Mouse (Mus musculus) neural tube, embryonic 13.5 days (tissue): Measurements from ENCODE around the gene Il1a. TPM values are rescaled to one million over a fixed set of nuclear protein-coding genes. Genes with fewer than 3 reads are reported as not detected.

Experiments
- ATAC-seq: fragments of 200-750 bp; cut with Nextera tagmentation; 2 replicates; pipeline ENCODE4 v1.8.0; 2017; ENCODE audit warnings: low read depth, mild to moderate bottlenecking, moderate TSS enrichment, moderate library complexity
- H3K27ac ChIP-seq: fragments of 300-500 bp; sonication (generic); replicated peaks from 2 replicates; pipeline ENCODE4 v1.5.1; 2015; ENCODE audit warnings: moderate library complexity, mild to moderate bottlenecking, inconsistent platforms
- H3K27me3 ChIP-seq: fragments of 300-500 bp; sonication (generic); 2 replicates; pipeline ENCODE4 v1.6.1; 2015; ENCODE audit warnings: mild to moderate bottlenecking, inconsistent platforms
- H3K36me3 ChIP-seq: fragments of 300-500 bp; sonication (generic); 2 replicates; pipeline ENCODE4 v1.6.1; 2015; ENCODE audit warnings: mild to moderate bottlenecking, inconsistent platforms
- H3K4me1 ChIP-seq: fragments of 300-500 bp; sonication (generic); replicated peaks from 2 replicates; pipeline ENCODE4 v1.6.1; 2015; ENCODE audit warnings: inconsistent platforms
- H3K4me2 ChIP-seq: fragments of 300-500 bp; sonication (generic); 2 replicates; pipeline ENCODE4 v1.6.1; 2015; ENCODE audit warnings: inconsistent platforms, mild to moderate bottlenecking, moderate library complexity
- H3K4me3 ChIP-seq: fragments of 300-500 bp; sonication (generic); 2 replicates; pipeline ENCODE4 v1.5.1; 2015; ENCODE audit warnings: mild to moderate bottlenecking, inconsistent platforms
- H3K9ac ChIP-seq: fragments of 300-500 bp; sonication (generic); 2 replicates; pipeline ENCODE4 v1.6.1; 2015; ENCODE audit warnings: moderate library complexity, mild to moderate bottlenecking, inconsistent platforms
- H3K9me3 ChIP-seq: fragments of 300-500 bp; sonication (generic); 2 replicates; pipeline ENCODE4 v1.6.1; 2016; ENCODE audit warnings: inconsistent platforms
- WGBS: fragments of 180-500 bp; shearing (Covaris S2); methylation state at CpG from one replicate; pipeline ENCODE4 v1.1.7; 2015; 5-methylcytosine and 5-hydroxymethylcytosine counted together
- polyA plus RNA-seq: library from polyadenylated mRNA; unstranded; fragments of >200 nt; fragmentation: Nextera tagmentation; extraction: Ambion mirVana; gene quantifications from 2 replicates; pipeline ENCODE4 v1.2.1, GENCODE M21; 2015

The Il1a gene
- 0.31 and 0.44 TPM in 2 replicates for polyA plus RNA-seq

DNA sequence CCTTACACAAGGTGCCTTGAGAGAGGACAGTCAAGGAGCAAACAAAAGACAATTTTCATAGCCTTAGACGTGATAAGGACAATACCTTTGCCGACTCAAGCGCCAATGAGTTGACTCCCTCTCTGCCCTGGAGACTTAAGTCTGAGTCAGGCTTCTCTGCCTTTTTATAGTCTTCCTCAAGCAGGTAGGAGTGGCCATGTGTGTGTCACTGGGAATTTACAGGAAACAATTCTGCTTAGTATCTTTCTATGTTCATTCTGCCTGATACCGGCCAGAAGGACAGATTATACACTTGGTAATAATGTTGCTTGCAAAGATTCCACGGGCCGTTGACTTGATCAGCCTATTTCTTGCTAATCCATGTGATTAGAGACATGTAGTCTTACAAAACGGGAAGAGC, at the start of gene Il1a:
TSS of gene Il1a (minus strand) at position 137 of the 400 bp plus-strand sequence.
- Histone ChIP-seq H3K9me3 (no peaks in the 10 kb centered on the region), H3K36me3 (no peaks in the 10 kb centered on the region), H3K27me3 (no peaks in the 10 kb centered on the region), H3K4me2 (no peak within 1 kb of the TSS), H3K9ac (no peak within 1 kb of the TSS), H3K27ac (no peak within 1 kb of the TSS), H3K4me1 (no peaks in the 10 kb centered on the region), H3K4me3 (no peak within 1 kb of the TSS)
- no peak for ATAC-seq
- 86% methylated on average over 7 of the region's 7 CpGs for WGBS

DNA sequence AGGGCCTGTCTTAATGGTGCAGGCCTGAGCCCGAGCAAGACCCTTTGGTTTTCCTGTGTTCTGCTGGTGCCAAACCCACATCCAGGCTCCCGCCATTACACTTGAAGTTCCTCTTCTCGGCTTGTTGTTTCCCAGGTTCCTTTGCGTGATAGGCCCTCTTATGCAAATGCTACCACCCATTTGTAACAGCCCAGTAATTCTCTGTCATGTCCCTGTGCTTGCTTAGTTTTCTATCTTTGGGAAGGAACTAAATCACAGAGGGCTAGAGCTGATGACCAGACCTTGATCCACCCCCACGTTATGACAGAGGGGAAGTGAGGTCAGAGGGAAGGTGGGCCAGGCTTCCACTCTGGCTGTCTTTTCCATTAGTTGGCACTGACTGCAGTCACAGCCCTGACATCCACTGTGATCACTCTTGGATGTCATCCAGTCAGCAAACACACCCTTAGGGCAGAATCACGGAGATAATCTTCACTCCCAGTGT, 28.4 kb upstream of the Il1a start:
- Histone ChIP-seq H3K36me3 (no peaks in the 10 kb centered on the region), H3K4me1 (no peaks in the 10 kb centered on the region; the same call in 1 of the 2 replicates), H3K9me3 (peaks cover 4% of the 10 kb centered on the region), H3K4me2 (no peak overlapping the region), H3K9ac (no peak overlapping the region), H3K27ac (no peak overlapping the region), H3K27me3 (no peaks in the 10 kb centered on the region), H3K4me3 (no peak overlapping the region)
- WGBS: 78% methylated on average over 6 of the region's 6 CpGs
- ATAC-seq: no peak

DNA sequence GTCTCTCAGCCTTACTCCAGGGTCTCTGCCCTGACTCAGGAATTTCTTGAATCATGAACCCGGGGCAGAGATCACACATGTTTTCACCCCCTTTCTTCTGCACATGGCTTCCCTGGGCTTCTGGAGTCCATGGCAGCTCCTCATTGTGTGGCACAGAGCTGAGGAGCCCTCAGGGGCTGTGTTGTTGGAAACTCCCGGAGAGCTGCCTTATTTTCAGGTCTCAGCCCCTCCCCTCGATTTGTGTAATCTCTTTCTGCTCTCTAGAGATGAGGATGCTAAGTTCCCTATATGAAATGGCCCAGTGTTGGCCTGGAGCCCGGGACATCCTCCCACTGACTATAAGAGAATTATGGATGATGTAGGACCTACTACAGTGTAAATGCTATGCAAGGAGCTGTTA, 23.7 kb upstream of the Il1a start:
- no peak overlapping the region for H3K9ac ChIP-seq
- H3K4me2 ChIP-seq: no peak overlapping the region
- ATAC-seq: no peak
- 65% methylated on average over 4 of the region's 4 CpGs for WGBS
- H3K27me3 ChIP-seq: no peaks in the 10 kb centered on the region
- H3K9me3 ChIP-seq: no peaks in the 10 kb centered on the region
- H3K36me3 ChIP-seq: no peaks in the 10 kb centered on the region
- H3K4me1 ChIP-seq: no peaks in the 10 kb centered on the region; the same call in 1 of the 2 replicates
- no peak overlapping the region for H3K27ac ChIP-seq
- H3K4me3 ChIP-seq: no peak overlapping the region

GRCm38 (mm10) chr2:129330540-129330939, 20.8 kb upstream of the Il1a start:
- Histone ChIP-seq H3K9ac (no peak overlapping the region), H3K4me2 (no peak overlapping the region), H3K27ac (no peak overlapping the region), H3K9me3 (no peaks in the 10 kb centered on the region), H3K27me3 (no peaks in the 10 kb centered on the region), H3K36me3 (no peaks in the 10 kb centered on the region), H3K4me3 (no peak overlapping the region), H3K4me1 (no peaks in the 10 kb centered on the region; the same call in 1 of the 2 replicates)
- no peak for ATAC-seq
- WGBS: 87% methylated on average over 13 of the region's 13 CpGs

DNA sequence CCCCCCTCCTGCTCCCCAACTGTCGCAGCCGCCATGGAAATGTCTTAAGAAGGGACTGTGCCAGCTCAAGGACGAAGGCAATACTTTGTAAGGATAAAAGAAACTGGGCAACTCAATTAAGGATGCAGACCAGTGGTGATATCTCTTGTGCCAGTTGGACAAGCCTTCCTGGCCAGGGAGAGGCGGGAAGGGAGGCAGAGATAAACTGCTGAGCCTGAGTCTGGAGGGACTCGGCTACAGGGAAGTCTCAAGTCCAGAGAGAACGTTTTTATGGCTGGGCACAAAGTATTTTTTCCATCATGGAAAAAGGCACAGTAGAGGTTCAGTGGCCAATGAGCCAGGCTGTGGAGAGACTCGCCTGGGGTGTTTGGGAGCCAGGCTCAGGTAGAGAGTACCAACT, 20.3 kb upstream of the Il1a start:
- Histone ChIP-seq H3K27me3 (no peaks in the 10 kb centered on the region), H3K9ac (no peak overlapping the region), H3K27ac (no peak overlapping the region), H3K9me3 (no peaks in the 10 kb centered on the region), H3K4me3 (no peak overlapping the region), H3K4me1 (no peaks in the 10 kb centered on the region; the same call in 1 of the 2 replicates), H3K36me3 (no peaks in the 10 kb centered on the region), H3K4me2 (no peak overlapping the region)
- no peak for ATAC-seq
- 74% methylated on average over 7 of the region's 7 CpGs for WGBS

DNA sequence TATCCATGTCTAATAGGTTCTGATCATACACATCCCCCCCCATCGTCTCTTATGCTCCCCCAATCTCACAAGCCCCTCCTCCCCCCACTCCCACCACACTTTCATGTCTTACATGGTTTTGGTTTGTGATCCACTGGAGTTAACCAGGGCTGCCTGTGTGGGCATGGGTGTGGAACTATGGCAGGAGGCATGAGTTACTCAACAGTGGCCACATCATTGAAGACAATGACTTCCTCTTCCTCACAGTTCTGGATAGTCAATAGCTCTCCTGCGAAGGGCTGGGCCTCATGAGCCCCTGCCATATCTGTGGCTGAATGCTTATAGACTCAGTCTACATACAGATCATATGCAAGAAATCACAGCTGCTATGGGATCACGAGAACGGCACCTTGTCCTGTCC, 18.5 kb upstream of the Il1a start:
- no peak overlapping the region for H3K27ac ChIP-seq
- no peak for ATAC-seq
- no peak overlapping the region for H3K4me3 ChIP-seq
- no peaks in the 10 kb centered on the region for H3K27me3 ChIP-seq
- WGBS: 87% methylated on average over 4 of the region's 4 CpGs
- H3K36me3 ChIP-seq: no peaks in the 10 kb centered on the region
- no peak overlapping the region for H3K9ac ChIP-seq
- no peaks in the 10 kb centered on the region; the same call in 1 of the 2 replicates for H3K4me1 ChIP-seq
- no peak overlapping the region for H3K4me2 ChIP-seq
- no peaks in the 10 kb centered on the region for H3K9me3 ChIP-seq

GRCm38 (mm10) chr2:129324216-129324615, 14.4 kb upstream of the Il1a start:
- Histone ChIP-seq H3K27ac (no peak overlapping the region), H3K4me2 (no peak overlapping the region), H3K9me3 (no peaks in the 10 kb centered on the region), H3K36me3 (no peaks in the 10 kb centered on the region), H3K9ac (no peak overlapping the region), H3K4me3 (no peak overlapping the region), H3K4me1 (no peaks in the 10 kb centered on the region), H3K27me3 (no peaks in the 10 kb centered on the region)
- WGBS: 88% methylated on average over 3 of the region's 3 CpGs
- ATAC-seq: no peak

DNA sequence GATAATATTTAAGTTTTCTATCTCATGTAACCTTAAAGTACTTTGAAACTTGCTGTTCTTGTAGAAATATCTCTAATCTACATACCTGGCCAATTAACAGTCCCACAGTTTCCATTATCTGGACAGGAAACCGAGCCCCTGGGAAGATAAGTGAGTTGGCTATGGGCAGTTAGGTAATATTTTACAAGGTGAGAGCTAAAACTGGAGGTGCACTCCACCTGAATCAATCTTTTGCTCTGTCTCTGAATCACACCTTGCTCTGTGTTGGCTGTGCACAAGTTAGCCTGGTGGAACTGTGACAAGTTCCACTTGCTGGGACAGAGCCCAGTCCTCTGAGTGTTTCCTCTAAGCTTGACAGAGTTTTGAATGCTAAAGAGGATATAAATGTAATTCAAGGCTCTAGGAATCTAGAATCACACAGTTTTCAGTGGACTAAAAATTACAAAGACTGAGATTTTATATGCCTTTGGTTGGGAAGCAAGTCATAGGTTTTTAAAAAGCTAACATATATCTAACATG, 12.4 kb upstream of the Il1a start:
- Histone ChIP-seq H3K9ac (no peak overlapping the region), H3K27me3 (no peaks in the 10 kb centered on the region), H3K27ac (no peak overlapping the region), H3K9me3 (no peaks in the 10 kb centered on the region), H3K4me3 (no peak overlapping the region), H3K4me1 (no peaks in the 10 kb centered on the region), H3K4me2 (no peak overlapping the region), H3K36me3 (no peaks in the 10 kb centered on the region)
- ATAC-seq: no peak
- WGBS: 65% methylated on average over 1 of the region's 1 CpGs

GRCm38 (mm10) chr2:129320033-129320605, 10.3 kb upstream of the Il1a start:
- H3K4me3 ChIP-seq: no peak overlapping the region
- H3K9ac ChIP-seq: no peak overlapping the region
- H3K9me3 ChIP-seq: no peaks in the 10 kb centered on the region
- no peaks in the 10 kb centered on the region for H3K27me3 ChIP-seq
- no peaks in the 10 kb centered on the region for H3K4me1 ChIP-seq
- ATAC-seq: no peak
- H3K4me2 ChIP-seq: no peak overlapping the region
- no peaks in the 10 kb centered on the region for H3K36me3 ChIP-seq
- 82% methylated on average over 8 of the region's 8 CpGs for WGBS
- no peak overlapping the region for H3K27ac ChIP-seq

DNA sequence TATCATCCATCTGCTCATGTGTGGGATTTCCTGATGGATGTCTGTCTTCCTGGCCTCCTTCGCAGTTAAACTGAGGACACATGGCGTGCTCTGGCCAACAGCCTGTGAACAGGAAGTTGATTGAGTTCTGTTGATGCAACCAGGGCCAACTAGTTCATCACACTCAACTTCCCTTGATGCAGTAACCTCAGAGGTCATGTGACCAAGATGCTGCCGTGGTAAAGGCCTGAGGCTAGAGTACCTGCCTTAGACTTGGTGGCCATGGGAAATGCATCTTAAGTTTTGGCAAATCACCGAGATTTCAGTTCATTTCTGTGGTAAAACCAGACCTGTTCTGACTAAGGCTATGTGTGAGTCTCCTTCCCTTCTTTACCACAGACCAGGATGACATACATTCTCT, 6.1 kb upstream of the Il1a start:
- Histone ChIP-seq H3K9ac (no peak overlapping the region), H3K4me3 (no peak overlapping the region), H3K4me2 (no peak overlapping the region), H3K9me3 (no peaks in the 10 kb centered on the region), H3K4me1 (no peaks in the 10 kb centered on the region), H3K27ac (no peak overlapping the region), H3K36me3 (no peaks in the 10 kb centered on the region), H3K27me3 (no peaks in the 10 kb centered on the region)
- 81% methylated on average over 4 of the region's 4 CpGs for WGBS
- no peak for ATAC-seq

DNA sequence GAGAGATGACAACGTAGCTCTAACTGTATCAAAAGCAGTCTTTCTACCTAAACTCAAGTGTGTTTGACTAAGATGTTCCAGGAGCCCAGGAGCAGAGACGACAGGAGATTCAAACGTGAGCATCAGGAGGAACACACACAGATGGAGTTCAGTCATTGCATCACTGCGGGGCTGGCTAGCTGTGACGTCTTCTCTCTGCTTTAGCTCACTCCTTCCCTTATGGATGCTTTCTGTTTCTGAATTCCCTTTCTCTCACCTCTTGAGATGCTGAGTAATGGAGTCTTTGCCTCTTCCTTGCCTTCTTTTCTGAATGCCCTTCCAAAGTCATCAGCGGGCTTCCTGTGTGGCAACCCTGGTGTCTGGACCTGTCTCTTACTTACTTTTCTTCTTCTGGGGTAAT, 5.1 kb upstream of the Il1a start:
- Histone ChIP-seq H3K4me1 (no peaks in the 10 kb centered on the region), H3K9me3 (no peaks in the 10 kb centered on the region), H3K9ac (no peak overlapping the region), H3K27me3 (no peaks in the 10 kb centered on the region), H3K4me2 (no peak overlapping the region), H3K4me3 (no peak overlapping the region), H3K36me3 (no peaks in the 10 kb centered on the region), H3K27ac (no peak overlapping the region)
- 77% methylated on average over 6 of the region's 6 CpGs for WGBS
- ATAC-seq: no peak

DNA sequence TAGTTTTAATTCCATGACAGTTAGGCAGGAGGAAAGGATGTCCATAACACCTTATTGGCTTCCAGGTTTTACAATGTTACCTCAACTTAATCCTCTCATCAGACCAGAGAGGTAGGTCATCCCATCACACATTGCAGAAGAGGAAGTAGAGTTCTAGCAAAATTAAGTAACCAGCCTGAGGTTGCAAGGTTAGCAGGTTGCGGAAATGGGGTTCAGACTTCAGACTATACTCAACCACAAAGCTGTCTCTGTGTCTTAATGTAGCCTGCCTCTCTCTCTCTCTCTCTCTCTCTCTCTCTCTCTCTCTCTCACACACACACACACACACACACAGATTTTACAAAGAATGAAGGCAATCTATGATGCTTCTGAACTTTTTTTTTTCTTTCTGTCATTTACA, 4.2 kb upstream of the Il1a start:
- no peaks in the 10 kb centered on the region for H3K36me3 ChIP-seq
- ATAC-seq: no peak
- H3K9ac ChIP-seq: no peak overlapping the region
- no peaks in the 10 kb centered on the region for H3K27me3 ChIP-seq
- no peak overlapping the region for H3K27ac ChIP-seq
- H3K4me1 ChIP-seq: no peaks in the 10 kb centered on the region
- H3K4me2 ChIP-seq: no peak overlapping the region
- no peak overlapping the region for H3K4me3 ChIP-seq
- H3K9me3 ChIP-seq: no peaks in the 10 kb centered on the region
- 94% methylated on average over 1 of the region's 1 CpGs for WGBS

DNA sequence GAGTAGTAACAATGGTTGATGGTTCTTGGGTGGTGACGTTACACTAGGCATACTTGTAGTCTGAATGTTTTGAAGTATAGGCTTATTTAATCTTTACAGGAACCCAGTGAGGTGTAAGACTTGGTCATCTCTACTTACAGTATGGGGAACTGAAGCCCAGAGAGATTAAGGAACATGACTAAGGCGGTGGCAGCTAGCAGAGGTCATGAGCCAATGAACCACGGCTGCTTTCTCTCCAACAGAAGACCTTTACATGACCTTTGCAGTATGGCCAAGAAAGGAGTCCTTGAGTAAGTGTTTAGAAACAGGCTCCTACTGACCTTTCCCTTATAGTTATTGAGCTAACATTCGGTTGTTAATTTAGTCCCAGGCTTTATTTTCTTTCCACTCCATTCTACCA, 3.8 kb downstream of the Il1a start:
- Histone ChIP-seq H3K36me3 (no peaks in the 10 kb centered on the region), H3K27me3 (no peaks in the 10 kb centered on the region), H3K4me2 (no peak overlapping the region), H3K4me3 (no peak overlapping the region), H3K4me1 (no peaks in the 10 kb centered on the region), H3K9ac (no peak overlapping the region), H3K9me3 (no peaks in the 10 kb centered on the region), H3K27ac (no peak overlapping the region)
- no peak for ATAC-seq
- 77% methylated on average over 4 of the region's 4 CpGs for WGBS
